ENCODE assay signal across 11 mouse cellular contexts in the genomic region with DNA sequence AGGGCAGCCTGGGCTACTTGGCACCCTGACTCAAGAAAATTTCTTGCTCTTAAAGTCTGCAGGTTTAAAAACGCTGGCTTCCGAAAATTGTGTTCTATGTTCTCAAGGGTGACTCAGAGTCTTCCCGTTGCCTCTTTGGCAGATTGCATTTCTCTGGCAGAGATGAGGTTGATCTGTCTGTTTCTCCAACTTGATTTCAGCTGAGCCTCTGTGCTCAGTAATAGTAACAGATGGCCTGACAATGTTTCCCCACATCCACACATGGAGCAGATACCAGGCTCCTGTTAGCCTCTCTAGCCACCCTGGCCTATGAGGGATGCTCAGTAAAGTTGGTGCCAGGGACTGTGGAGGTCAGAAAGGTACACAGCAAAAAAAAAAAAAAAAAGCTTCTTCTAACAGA. TPM values are rescaled to one million over a fixed set of nuclear protein-coding genes. Genes with fewer than 3 reads are reported as not detected.
DNase-seq lines count a peak whose midpoint lies in the region; ATAC-seq lines count a peak whose summit lies in the region.
"Had no signal": no experiment of that assay in that cellular context is flagged by ENCODE, and none has a peak within 500 bp of the region (broad histone marks: within the 10 kb centered on the region; RNA-seq: fewer than 3 reads in every experiment).

No protein-coding gene starts in this region.

- ATAC-seq in frontal cortex, adult (ENCODE audit: low TSS enrichment), result peak; percentile 95
- ATAC-seq: hindbrain, postnatal 0 days had no signal

- DNase-seq in frontal cortex, postnatal 14 days (ENCODE audit: low spot score in 2 of 2), result no peak
- peak; percentile 53 for DNase-seq in adipocyte (ENCODE audit: low spot score)
- DNase-seq in cerebellum, postnatal 10 days, result peak; percentile 63 to 65
- DNase-seq in layer of hippocampus, postnatal 14 days (ENCODE audit: low spot score in 2 of 2), result peak; percentile 17 to 77
- DNase-seq in heart, postnatal 25 days (ENCODE audit: low spot score), result no peak
- no peak for DNase-seq in urinary bladder, adult 2 months (ENCODE audit: low spot score)
- no peak for DNase-seq in urinary bladder, postnatal 36 days (ENCODE audit: low spot score in 2 of 2)
- DNase-seq: adrenal gland, adult 8-10 months; thymus, postnatal 14 days had no signal

- intact Hi-C loops in heart, postnatal 25 days (cut with DNase I), result no loop called here

RNA-seq across cellular contexts. Expression of gene Uhrf1bp1, which starts 15.6 kb away (rescaled TPM):
- total RNA-seq in layer of hippocampus, postnatal 14 days (2021), result 10 to 100 TPM; 16.1 to 20.3 TPM
- total RNA-seq in heart, postnatal 25 days (2021), result 10 to 100 TPM; 14.0 to 14.8 TPM
- polyA plus RNA-seq in urinary bladder, adult 2 months (2012; rRNA removed), result 5.2 and 6.0 TPM in 2 replicates

RNA-seq across cellular contexts. Expression of gene Snrpc, which starts 33.9 kb away (rescaled TPM):
- 10 to 100 TPM; 65.3 to 70.2 TPM for total RNA-seq in layer of hippocampus, postnatal 14 days (2021)
- total RNA-seq in heart, postnatal 25 days (2021), result 10 to 100 TPM; 59.9 to 60.7 TPM
- 74.7 and 77.3 TPM in 2 replicates for polyA plus RNA-seq in urinary bladder, adult 2 months (2012; rRNA removed)

RNA-seq across cellular contexts. Expression of gene Anks1, which starts 37.3 kb away (rescaled TPM):
- total RNA-seq in layer of hippocampus, postnatal 14 days (2021), result 10 to 100 TPM; 38.0 to 39.5 TPM
- total RNA-seq in heart, postnatal 25 days (2021), result 10 to 100 TPM; 56.8 to 61.6 TPM
- 45.2 and 52.6 TPM in 2 replicates for polyA plus RNA-seq in urinary bladder, adult 2 months (2012; rRNA removed)

RNA-seq across cellular contexts. Expression of gene Taf11, which starts 37.8 kb away (rescaled TPM):
- 10 to 100 TPM; 29.7 to 35.7 TPM for total RNA-seq in layer of hippocampus, postnatal 14 days (2021)
- total RNA-seq in heart, postnatal 25 days (2021), result 10 to 100 TPM; 21.3 to 22.5 TPM
- polyA plus RNA-seq in urinary bladder, adult 2 months (2012; rRNA removed), result 32.9 and 33.2 TPM in 2 replicates

RNA-seq across cellular contexts. Expression of gene D17Wsu92e, which starts 51.4 kb away (rescaled TPM):
- 100 to 1,000 TPM; 121 to 130 TPM for total RNA-seq in layer of hippocampus, postnatal 14 days (2021)
- 100 to 1,000 TPM; 133 to 137 TPM for total RNA-seq in heart, postnatal 25 days (2021)
- 62.7 and 79.1 TPM in 2 replicates for polyA plus RNA-seq in urinary bladder, adult 2 months (2012; rRNA removed)

Comparison
In these comparisons a context has a peak if more than half of its experiments do, and no peak if none do; other contexts are left out.
1. DNase-seq: peak in adipocyte (single experiment), cerebellum, postnatal 10 days (2 of 2) and layer of hippocampus, postnatal 14 days (2 of 2); none in frontal cortex, postnatal 14 days (0 of 2), heart, postnatal 25 days (single experiment), urinary bladder, adult 2 months (single experiment) and urinary bladder, postnatal 36 days (0 of 2).